In genomic region chr9:59567111-59567510, GRCm38 (mm10) we compare ENCODE assay signal across 8 mouse cellular contexts. TPM values are rescaled to one million over a fixed set of nuclear protein-coding genes. Genes with fewer than 3 reads are reported as not detected.
DNase-seq lines count a peak whose midpoint lies in the region; ATAC-seq and TF ChIP-seq lines count a peak whose summit lies in the region.

No protein-coding gene starts in this region.

- no peaks in the 10 kb centered on the region for H3K9me3 ChIP-seq in neural tube, embryonic 15.5 days (replicated peaks)
- H3K9me3 ChIP-seq in forebrain, embryonic 14.5 days (replicated peaks; ENCODE audit: control insufficient read depth, low read length): no peaks in the 10 kb centered on the region
- no peaks in the 10 kb centered on the region for H3K9me3 ChIP-seq in hindbrain, embryonic 16.5 days (ENCODE audit: control insufficient read depth, low read length)
- H3K9me3 ChIP-seq in limb, embryonic 11.5 days (ENCODE audit: control insufficient read depth, low read length): no peaks in the 10 kb centered on the region
- H3K9me3 ChIP-seq in midbrain, embryonic 14.5 days (ENCODE audit: control insufficient read depth, low read length): no peaks in the 10 kb centered on the region

- 29% methylated on average over 6 of the region's 6 CpGs for WGBS in neural tube, embryonic 15.5 days
- WGBS in forebrain, embryonic 14.5 days: 37% methylated on average over 6 of the region's 6 CpGs
- 33% methylated on average over 6 of the region's 6 CpGs for WGBS in hindbrain, embryonic 16.5 days
- WGBS in limb, embryonic 11.5 days: 29% methylated on average over 6 of the region's 6 CpGs
- WGBS in midbrain, embryonic 14.5 days: 27% methylated on average over 6 of the region's 6 CpGs

- TF ChIP-seq POLR2A in brain, embryonic 14.5 days (IDR thresholded peaks at IDR 0.05; ENCODE audit: borderline replicate concordance, extremely low read depth, insufficient read depth, insufficient read length, poor library complexity, severe bottlenecking): no peak

- H3K4me1 ChIP-seq in neural tube, embryonic 15.5 days: no peaks in the 10 kb centered on the region
- H3K4me1 ChIP-seq in forebrain, embryonic 14.5 days (ENCODE audit: control insufficient read depth, insufficient read depth, low read length): no peaks in the 10 kb centered on the region
- no peaks in the 10 kb centered on the region for H3K4me1 ChIP-seq in hindbrain, embryonic 16.5 days (ENCODE audit: control insufficient read depth, insufficient read depth, low read depth, low read length)
- no peaks in the 10 kb centered on the region for H3K4me1 ChIP-seq in limb, embryonic 11.5 days (ENCODE audit: control insufficient read depth, insufficient read depth, low read length)
- no peaks in the 10 kb centered on the region; the same call in 1 of the 2 replicates for H3K4me1 ChIP-seq in midbrain, embryonic 14.5 days (ENCODE audit: control insufficient read depth, insufficient read depth, low read length)

- H3K4me3 ChIP-seq in neural tube, embryonic 15.5 days (replicated peaks): no peak overlapping the region
- H3K4me3 ChIP-seq in forebrain, embryonic 14.5 days (ENCODE audit: low read depth, low read length): no peak overlapping the region
- no peak overlapping the region for H3K4me3 ChIP-seq in hindbrain, embryonic 16.5 days (ENCODE audit: low read length)
- H3K4me3 ChIP-seq in limb, embryonic 11.5 days (ENCODE audit: low read depth, low read length): no peak overlapping the region
- H3K4me3 ChIP-seq in midbrain, embryonic 14.5 days (replicated peaks; ENCODE audit: low read depth, low read length): no peak overlapping the region

- ATAC-seq in neural tube, embryonic 15.5 days (ENCODE audit: low FRiP score): no peak
- peak; percentile 61; the same call in 1 of the 2 replicates for ATAC-seq in forebrain, embryonic 14.5 days
- ATAC-seq in hindbrain, embryonic 16.5 days: peak; percentile 61; the same call in 1 of the 2 replicates
- ATAC-seq in limb, embryonic 11.5 days (ENCODE audit: insufficient number of reproducible peaks, low FRiP score, low TSS enrichment, low read depth): no peak
- no peak for ATAC-seq in midbrain, embryonic 14.5 days (ENCODE audit: low FRiP score, low TSS enrichment)

- H3K4me2 ChIP-seq in neural tube, embryonic 15.5 days: no peak overlapping the region
- H3K4me2 ChIP-seq in forebrain, embryonic 14.5 days (ENCODE audit: low read length): no peak overlapping the region
- no peak overlapping the region for H3K4me2 ChIP-seq in hindbrain, embryonic 16.5 days (ENCODE audit: low read length)
- no peak overlapping the region for H3K4me2 ChIP-seq in limb, embryonic 11.5 days (ENCODE audit: low read depth, severe bottlenecking)
- no peak overlapping the region for H3K4me2 ChIP-seq in midbrain, embryonic 14.5 days (ENCODE audit: low read length)

- peak; percentile 78 for TF ChIP-seq CTCF in brain, embryonic 14.5 days (IDR thresholded peaks at IDR 0.05; ENCODE audit: borderline replicate concordance, extremely low read depth, insufficient read depth, insufficient read length)

- no peak overlapping the region for H3K27ac ChIP-seq in neural tube, embryonic 15.5 days (replicated peaks)
- H3K27ac ChIP-seq in forebrain, embryonic 14.5 days (ENCODE audit: low read depth, low read length): no peak overlapping the region
- H3K27ac ChIP-seq in hindbrain, embryonic 16.5 days (ENCODE audit: low read depth, low read length): no peak overlapping the region
- no peak overlapping the region for H3K27ac ChIP-seq in limb, embryonic 11.5 days (replicated peaks; ENCODE audit: low read depth, low read length)
- H3K27ac ChIP-seq in midbrain, embryonic 14.5 days (replicated peaks; ENCODE audit: low read depth, low read length): no peak overlapping the region

- DNase-seq in neural tube, embryonic 10.5 days (ENCODE audit: extremely low spot score, low spot score): peak; percentile 50
- peak; percentile 75 for DNase-seq in brain, embryonic 14.5 days (ENCODE audit: low read depth)
- DNase-seq in forebrain, embryonic 14.5 days (ENCODE audit: low spot score): peak; percentile 81
- DNase-seq in limb, embryonic 11.5 days (ENCODE audit: low spot score): peak; percentile 67
- DNase-seq in midbrain, embryonic 14.5 days: peak; percentile 85
- peak; percentile 53 to 60 for DNase-seq in spleen, postnatal 36 days (ENCODE audit: low spot score in 2 of 2)

- no peak overlapping the region for H3K9ac ChIP-seq in neural tube, embryonic 15.5 days (replicated peaks)
- no peak overlapping the region for H3K9ac ChIP-seq in forebrain, embryonic 14.5 days (ENCODE audit: low read length)
- H3K9ac ChIP-seq in hindbrain, embryonic 16.5 days (ENCODE audit: low read depth, low read length): no peak overlapping the region
- H3K9ac ChIP-seq in limb, embryonic 11.5 days (ENCODE audit: low read length): no peak overlapping the region
- H3K9ac ChIP-seq in midbrain, embryonic 14.5 days (replicated peaks; ENCODE audit: low read length): no peak overlapping the region

- no peaks in the 10 kb centered on the region for H3K27me3 ChIP-seq in neural tube, embryonic 15.5 days (replicated peaks)
- no peaks in the 10 kb centered on the region for H3K27me3 ChIP-seq in forebrain, embryonic 14.5 days (replicated peaks; ENCODE audit: control insufficient read depth, insufficient read depth, low read length)
- H3K27me3 ChIP-seq in hindbrain, embryonic 16.5 days (replicated peaks; ENCODE audit: control insufficient read depth, insufficient read depth, low read length): no peaks in the 10 kb centered on the region
- no peaks in the 10 kb centered on the region for H3K27me3 ChIP-seq in limb, embryonic 11.5 days (ENCODE audit: control insufficient read depth, insufficient read depth, low read length)
- no peaks in the 10 kb centered on the region for H3K27me3 ChIP-seq in midbrain, embryonic 14.5 days (ENCODE audit: control insufficient read depth, insufficient read depth, low read length)

- peaks cover 32% of the 10 kb centered on the region for H3K36me3 ChIP-seq in neural tube, embryonic 15.5 days
- H3K36me3 ChIP-seq in forebrain, embryonic 14.5 days (ENCODE audit: control insufficient read depth, insufficient read depth, low read length): peaks cover 31% of the 10 kb centered on the region
- H3K36me3 ChIP-seq in hindbrain, embryonic 16.5 days (ENCODE audit: control insufficient read depth, insufficient read depth, low read length): peaks cover 15% of the 10 kb centered on the region
- peaks cover 2% of the 10 kb centered on the region; the same call in 1 of the 2 replicates for H3K36me3 ChIP-seq in limb, embryonic 11.5 days (ENCODE audit: control insufficient read depth, insufficient read depth, low read length)
- peaks cover 33% of the 10 kb centered on the region for H3K36me3 ChIP-seq in midbrain, embryonic 14.5 days (ENCODE audit: control insufficient read depth, insufficient read depth, low read length)

RNA-seq across cellular contexts. Expression of gene Celf6, which starts 10.6 kb away (rescaled TPM):
- polyA plus RNA-seq in neural tube, embryonic 15.5 days (2015; fragmentation: Nextera tagmentation; extraction: Ambion mirVana): 30.5 and 35.8 TPM in 2 replicates
- polyA plus RNA-seq in brain, embryonic 14.5 days (2012; rRNA removed): 21.3 and 28.3 TPM in 2 replicates
- polyA plus RNA-seq in forebrain, embryonic 14.5 days (2014; fragmentation: Nextera tagmentation; extraction: Ambion mirVana): 14.0 and 20.3 TPM in 2 replicates
- polyA plus RNA-seq in hindbrain, embryonic 16.5 days (2015; fragmentation: Nextera tagmentation; extraction: Ambion mirVana): 46.6 and 52.6 TPM in 2 replicates
- polyA plus RNA-seq in limb, embryonic 11.5 days (2014; fragmentation: Nextera tagmentation; extraction: Ambion mirVana): not detected in 2 replicates
- polyA plus RNA-seq in midbrain, embryonic 14.5 days (2014; fragmentation: Nextera tagmentation; extraction: Ambion mirVana): 35.4 and 45.8 TPM in 2 replicates

RNA-seq across cellular contexts. Expression of gene Tmem202, which starts 27.5 kb away (rescaled TPM):
- polyA plus RNA-seq in neural tube, embryonic 15.5 days (2015; fragmentation: Nextera tagmentation; extraction: Ambion mirVana): 0.83 and 1.3 TPM in 2 replicates
- 0.14 and 0.26 TPM in 2 replicates for polyA plus RNA-seq in brain, embryonic 14.5 days (2012; rRNA removed)
- 0.27 and 0.82 TPM in 2 replicates for polyA plus RNA-seq in forebrain, embryonic 14.5 days (2014; fragmentation: Nextera tagmentation; extraction: Ambion mirVana)
- 1.1 and 1.3 TPM in 2 replicates for polyA plus RNA-seq in hindbrain, embryonic 16.5 days (2015; fragmentation: Nextera tagmentation; extraction: Ambion mirVana)
- 0.13 and 0.28 TPM in 2 replicates for polyA plus RNA-seq in limb, embryonic 11.5 days (2014; fragmentation: Nextera tagmentation; extraction: Ambion mirVana)
- 0.46 and 0.74 TPM in 2 replicates for polyA plus RNA-seq in midbrain, embryonic 14.5 days (2014; fragmentation: Nextera tagmentation; extraction: Ambion mirVana)

RNA-seq across cellular contexts. Expression of gene Hexa, which starts 27.8 kb away (rescaled TPM):
- polyA plus RNA-seq in neural tube, embryonic 15.5 days (2015; fragmentation: Nextera tagmentation; extraction: Ambion mirVana): 59.9 and 64.3 TPM in 2 replicates
- 45.2 and 52.9 TPM in 2 replicates for polyA plus RNA-seq in brain, embryonic 14.5 days (2012; rRNA removed)
- polyA plus RNA-seq in forebrain, embryonic 14.5 days (2014; fragmentation: Nextera tagmentation; extraction: Ambion mirVana): 60.7 and 61.6 TPM in 2 replicates
- polyA plus RNA-seq in hindbrain, embryonic 16.5 days (2015; fragmentation: Nextera tagmentation; extraction: Ambion mirVana): 68.0 and 71.3 TPM in 2 replicates
- polyA plus RNA-seq in limb, embryonic 11.5 days (2014; fragmentation: Nextera tagmentation; extraction: Ambion mirVana): 47.1 and 49.5 TPM in 2 replicates
- 47.1 and 57.5 TPM in 2 replicates for polyA plus RNA-seq in midbrain, embryonic 14.5 days (2014; fragmentation: Nextera tagmentation; extraction: Ambion mirVana)

RNA-seq across cellular contexts. Expression of gene Parp6, which starts 50.0 kb away (rescaled TPM):
- polyA plus RNA-seq in neural tube, embryonic 15.5 days (2015; fragmentation: Nextera tagmentation; extraction: Ambion mirVana): 180 and 208 TPM in 2 replicates
- polyA plus RNA-seq in brain, embryonic 14.5 days (2012; rRNA removed): 179 and 187 TPM in 2 replicates
- polyA plus RNA-seq in forebrain, embryonic 14.5 days (2014; fragmentation: Nextera tagmentation; extraction: Ambion mirVana): 211 and 219 TPM in 2 replicates
- 197 and 213 TPM in 2 replicates for polyA plus RNA-seq in hindbrain, embryonic 16.5 days (2015; fragmentation: Nextera tagmentation; extraction: Ambion mirVana)
- polyA plus RNA-seq in limb, embryonic 11.5 days (2014; fragmentation: Nextera tagmentation; extraction: Ambion mirVana): 28.2 and 29.7 TPM in 2 replicates
- polyA plus RNA-seq in midbrain, embryonic 14.5 days (2014; fragmentation: Nextera tagmentation; extraction: Ambion mirVana): 205 and 226 TPM in 2 replicates

Comparison
In these comparisons a context has a peak if more than half of its experiments do, and no peak if none do; other contexts are left out.
1. ATAC-seq: peak in forebrain, embryonic 14.5 days (single experiment) and hindbrain, embryonic 16.5 days (single experiment); none in neural tube, embryonic 15.5 days (single experiment), limb, embryonic 11.5 days (single experiment) and midbrain, embryonic 14.5 days (single experiment).
2. RNA of gene Celf6, which starts 10.6 kb away (polyA plus RNA-seq): 46.6 to 52.6 TPM in hindbrain, embryonic 16.5 days, 30.5 to 35.8 TPM in neural tube, embryonic 15.5 days, 35.4 to 45.8 TPM in midbrain, embryonic 14.5 days, 21.3 to 28.3 TPM in brain, embryonic 14.5 days and 14.0 to 20.3 TPM in forebrain, embryonic 14.5 days; not detected in limb, embryonic 11.5 days; every median in the first group is over 10 times any median in the second.
3. Peak in every context shown above with its lines, with median percentiles within 50 percentile points of each other: DNase-seq.